Mouse (Mus musculus) cerebellum, adult 2 months (tissue): Measurements from ENCODE around the gene Rhoh.

Source experiments
- CTCF ChIP-seq: fragments of 200-500 bp; IDR thresholded peaks from 2 replicates; pipeline ENCODE4 v1.5.1; 2011; ENCODE audit warnings: low read depth, mild to moderate bottlenecking, control low read depth, low read length, moderate library complexity, borderline replicate concordance; ENCODE audit not compliant: insufficient read depth
- POLR2A ChIP-seq: fragments of 200-500 bp; IDR thresholded peaks from 2 replicates; pipeline ENCODE4 v1.6.1; 2011; ENCODE audit warnings: low read length, control low read depth, borderline replicate concordance; ENCODE audit not compliant: insufficient read depth

DNA sequence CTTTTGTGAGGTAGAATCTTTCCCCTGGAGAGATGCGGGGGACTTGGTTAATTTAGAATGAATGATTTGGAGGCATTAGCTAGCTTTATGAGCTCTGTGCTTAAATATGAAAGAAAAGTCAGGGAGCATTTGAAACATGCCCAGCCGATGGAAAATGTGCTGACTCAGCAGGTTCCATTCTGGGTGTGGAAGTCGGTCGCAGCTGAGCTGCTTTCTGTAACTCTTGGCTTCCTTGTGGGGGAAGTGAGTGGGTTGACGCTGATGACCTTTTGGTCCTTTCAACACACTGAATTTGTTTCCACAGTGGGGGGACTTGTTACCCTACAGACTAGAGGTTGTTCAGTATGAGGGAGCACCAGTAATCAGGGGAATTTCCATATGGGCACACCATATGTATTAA, 22.3 kb downstream of the Rhoh start:
- TF ChIP-seq CTCF (no peak), POLR2A (no peak)
